Mouse (Mus musculus): ENCODE measurements around the gene Plekhj1.
"Not testable (repeated sequence)": the region's sequence is repeated elsewhere in the genome, so short reads cannot be mapped to it uniquely, and the experiment has no call there.

Gene Plekhj1

DNA sequence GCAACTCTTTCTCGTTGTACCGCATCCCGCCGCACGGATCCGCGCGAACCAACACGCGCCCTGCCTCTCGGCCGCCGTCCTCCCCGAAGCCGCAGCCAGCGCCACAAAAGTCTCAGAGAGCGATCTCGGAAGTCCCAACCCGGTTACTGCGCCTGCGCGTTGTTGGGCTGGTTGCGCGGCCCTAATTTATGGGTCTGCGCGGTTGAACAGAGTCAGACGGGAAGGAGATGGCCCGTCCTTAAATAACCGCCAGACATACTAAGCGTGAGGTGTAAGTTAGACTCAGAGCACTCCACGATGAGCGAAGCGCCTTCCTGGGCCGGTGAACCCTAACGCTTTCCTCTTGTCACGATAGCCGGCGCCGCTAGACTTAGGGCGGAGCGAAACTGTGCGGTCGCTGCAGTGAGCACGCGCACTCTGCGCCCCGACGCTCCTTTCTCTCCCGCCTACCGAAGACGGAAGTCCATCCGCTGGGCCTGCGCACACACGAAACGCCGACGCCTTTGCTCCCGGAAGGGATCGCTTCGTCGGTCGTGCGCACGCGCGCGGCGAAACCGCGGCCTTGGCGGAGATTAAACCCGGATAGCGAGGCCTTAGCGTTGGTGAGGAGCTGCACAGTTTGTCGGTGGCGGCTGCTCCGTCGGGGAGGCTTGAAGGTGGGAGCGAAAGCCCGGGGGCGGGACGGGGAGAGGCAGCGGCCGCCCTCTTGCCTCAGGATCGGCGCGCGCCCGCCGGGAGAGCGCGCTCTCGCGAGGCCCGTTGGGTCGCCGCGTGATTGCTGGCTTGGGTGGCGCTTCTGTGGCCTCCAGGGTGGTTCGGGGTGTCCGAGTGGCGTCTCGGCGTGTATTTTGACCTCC, at the start of gene Plekhj1, which contains the start of gene Sf3a2:
Gene Plekhj1 (minus strand): TSS at position 477 of the 857 bp plus-strand sequence.
Gene Sf3a2 (plus strand): TSS at position 49 of the 857 bp plus-strand sequence.
- DNase-seq (ENCODE audit: low read depth, low spot score) = peak; percentile 97

DNA sequence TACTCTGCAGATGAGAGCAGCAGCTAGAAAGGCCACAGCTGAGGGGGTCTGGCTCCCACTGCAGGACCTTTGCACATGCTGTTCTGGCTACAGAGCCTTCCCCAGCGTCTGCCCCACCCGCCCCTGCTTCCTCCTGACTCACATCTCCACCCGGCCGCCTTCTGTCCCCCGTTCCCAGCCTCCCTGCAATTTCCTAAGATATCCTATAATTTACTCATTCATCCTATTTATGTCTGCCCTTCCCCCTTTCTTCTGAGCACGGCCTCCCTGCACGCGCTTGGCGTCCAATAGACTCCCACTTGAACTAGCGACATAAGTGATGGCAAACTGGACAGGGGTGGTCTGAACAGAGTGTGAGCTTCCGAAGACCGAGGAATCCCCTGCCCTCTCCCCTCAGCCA, 47.3 kb upstream of the Plekhj1 start:
- no peak for DNase-seq (ENCODE audit: low read depth, low spot score)

DNA sequence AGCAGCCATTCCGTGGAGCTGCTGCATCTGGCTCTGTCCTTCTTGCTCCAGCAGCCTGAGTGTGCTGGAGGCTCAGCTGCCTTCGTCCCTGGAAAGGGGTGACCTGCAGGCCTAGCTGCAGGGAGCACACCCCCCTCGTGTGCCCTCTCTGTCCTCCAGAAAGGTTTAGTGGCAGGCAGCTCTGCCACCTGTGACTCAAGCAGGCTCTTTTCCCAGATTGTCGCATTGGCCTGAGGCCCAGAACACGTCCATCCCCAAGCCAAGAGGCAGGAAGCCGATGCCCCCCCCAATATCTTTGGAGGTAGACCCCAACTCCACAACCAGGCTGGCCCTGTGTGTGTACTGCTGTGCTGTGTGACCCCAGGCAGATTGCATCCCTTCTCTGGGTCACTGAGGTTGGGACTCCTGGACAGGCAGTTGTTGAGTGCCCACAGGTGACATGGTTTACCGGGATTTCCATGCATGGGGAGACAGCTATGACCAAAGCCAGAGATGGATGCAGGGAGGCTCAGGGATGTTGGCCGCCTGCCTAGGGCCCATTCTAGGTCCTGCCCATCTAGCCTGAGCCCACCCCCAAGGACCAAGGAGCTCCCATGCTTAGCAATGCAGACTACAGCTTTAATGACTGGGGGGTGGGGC, 46.7 kb upstream of the Plekhj1 start:
- DNase-seq (ENCODE audit: low read depth, low spot score) = no peak

DNA sequence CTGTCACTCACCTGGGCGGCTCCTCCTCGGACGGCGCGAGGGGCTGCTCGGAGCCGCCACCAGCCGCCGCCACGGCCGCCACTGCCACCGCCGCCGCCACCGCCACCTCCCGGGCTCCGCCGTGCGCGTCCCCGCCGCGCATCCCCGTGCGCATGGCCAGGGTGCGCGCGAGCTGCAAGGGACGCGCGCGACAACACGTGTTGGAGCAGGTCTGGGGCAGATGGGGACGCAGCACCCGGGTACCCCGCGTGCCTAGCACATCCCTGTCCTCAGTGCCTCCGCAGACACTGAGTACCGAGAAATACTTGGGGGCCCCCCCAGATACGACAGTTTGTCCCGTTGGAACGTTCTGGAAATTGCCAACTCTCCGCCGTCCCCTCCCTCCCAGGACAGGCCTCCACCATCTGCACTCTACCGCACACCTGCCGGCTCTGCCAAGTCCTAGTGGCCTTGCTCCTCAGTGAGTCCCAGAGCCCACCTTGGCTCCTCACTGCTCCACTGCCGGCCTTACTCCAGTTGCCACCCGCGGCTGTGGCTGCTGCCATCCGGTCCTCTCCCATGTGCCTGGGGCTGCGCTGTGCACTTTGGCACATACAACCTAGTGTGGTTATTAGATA, 45.6 kb upstream of the Plekhj1 start, which contains the start of gene Lingo3:
Gene Lingo3 (minus strand): TSS at position 109 of the 617 bp plus-strand sequence.
- peak; percentile 42 for DNase-seq (ENCODE audit: low read depth, low spot score)

DNA sequence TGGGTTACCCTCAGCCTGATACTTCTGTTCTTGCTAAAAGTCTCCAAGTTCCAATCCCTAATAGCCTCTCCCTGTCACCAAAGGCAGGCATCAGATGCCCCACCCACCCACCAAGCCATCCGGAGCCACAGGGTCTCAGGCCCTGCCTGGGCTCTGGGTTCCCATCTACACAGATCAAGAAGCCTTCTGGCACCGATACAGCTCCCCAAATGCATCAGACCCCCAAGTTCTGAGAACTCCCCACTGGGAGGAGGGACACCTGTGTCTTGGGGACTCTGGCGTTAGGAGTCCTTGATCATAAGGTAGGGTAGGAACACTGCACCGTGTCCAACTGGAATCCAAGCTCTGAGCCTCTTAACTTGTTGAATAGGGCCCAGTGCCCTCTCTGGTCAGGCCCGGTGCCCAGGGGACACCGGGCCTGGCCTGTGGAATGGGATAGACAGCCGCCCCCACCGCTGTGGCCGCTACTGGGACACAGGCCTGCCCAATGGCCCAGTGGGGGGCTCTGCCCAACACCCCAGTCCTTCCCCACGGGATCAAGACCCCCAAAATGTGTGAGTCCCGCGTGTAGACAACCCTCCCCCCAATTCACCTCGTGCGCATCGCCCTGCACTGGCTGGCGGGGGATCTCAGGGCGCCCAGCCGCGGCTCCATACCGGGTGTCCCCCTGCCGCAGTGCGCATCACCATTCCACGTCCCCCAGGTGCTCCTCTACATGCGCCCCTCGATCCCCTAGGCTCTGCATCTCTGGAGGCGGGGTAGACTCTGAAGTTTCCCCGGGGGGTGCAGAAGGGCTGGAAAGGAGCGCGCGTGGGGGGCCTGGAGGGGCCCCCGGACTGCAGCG, 44.9 kb upstream of the Plekhj1 start:
- no peak for DNase-seq (ENCODE audit: low read depth, low spot score)

DNA sequence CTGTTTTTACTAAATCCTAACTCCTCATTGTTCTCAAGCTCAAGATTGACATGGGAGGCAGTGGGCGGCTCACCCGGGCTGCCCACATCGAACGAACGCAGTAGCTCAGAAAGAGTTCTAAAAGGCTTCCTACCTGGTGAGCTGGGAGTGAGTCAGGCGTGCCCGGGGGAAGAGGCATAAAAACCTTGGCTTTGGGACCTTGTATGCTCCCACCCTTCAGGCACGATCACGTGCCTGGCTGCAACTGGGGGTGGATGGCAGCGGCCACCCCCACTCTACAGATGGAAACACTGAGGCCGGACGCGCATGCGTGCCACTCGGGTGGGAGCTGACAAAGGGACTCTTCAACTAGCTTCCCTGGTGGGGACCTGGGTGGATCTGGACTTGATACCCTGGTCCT, 43.9 kb upstream of the Plekhj1 start:
- no peak for DNase-seq (ENCODE audit: low read depth, low spot score)

DNA sequence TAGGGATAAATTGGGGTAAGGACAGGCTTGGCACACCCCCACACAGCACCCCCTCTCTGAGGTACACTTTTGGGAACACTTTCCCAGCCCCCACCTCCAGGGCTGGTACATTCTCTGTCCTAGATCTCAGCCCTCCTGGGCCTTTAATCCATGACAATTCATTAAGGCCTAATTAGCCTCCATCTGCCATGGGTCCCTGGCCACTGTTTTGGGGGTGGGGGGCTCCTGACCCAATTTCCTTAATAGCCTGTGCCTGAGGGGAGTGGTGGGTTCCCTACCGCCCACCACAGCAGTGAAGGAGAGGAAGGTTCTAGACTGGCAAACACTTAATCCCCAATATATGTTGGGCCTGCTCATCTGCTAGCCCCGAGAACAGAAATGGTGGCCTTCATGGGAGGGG, 43.3 kb upstream of the Plekhj1 start:
- DNase-seq (ENCODE audit: low read depth, low spot score) = no peak

DNA sequence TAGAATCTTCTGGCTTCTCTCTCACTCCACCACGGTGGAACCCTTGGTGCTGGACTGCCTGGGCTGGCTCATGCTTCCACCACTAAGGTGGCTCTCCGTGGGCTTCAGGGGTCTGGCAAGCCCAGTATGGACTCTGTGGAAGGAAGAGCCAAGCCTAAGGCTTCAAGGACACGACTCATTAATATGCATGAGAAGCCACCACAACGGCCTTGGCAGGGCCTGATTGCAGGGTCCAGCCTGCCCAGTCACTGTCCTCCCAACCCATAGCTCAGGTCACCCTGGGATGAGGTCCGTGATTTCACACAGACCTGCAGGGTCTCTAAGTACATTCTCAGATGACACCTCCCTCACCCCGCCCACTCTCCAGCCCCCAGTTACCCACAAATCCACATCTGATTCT, 41.4 kb upstream of the Plekhj1 start:
- no peak for DNase-seq (ENCODE audit: low read depth, low spot score)

DNA sequence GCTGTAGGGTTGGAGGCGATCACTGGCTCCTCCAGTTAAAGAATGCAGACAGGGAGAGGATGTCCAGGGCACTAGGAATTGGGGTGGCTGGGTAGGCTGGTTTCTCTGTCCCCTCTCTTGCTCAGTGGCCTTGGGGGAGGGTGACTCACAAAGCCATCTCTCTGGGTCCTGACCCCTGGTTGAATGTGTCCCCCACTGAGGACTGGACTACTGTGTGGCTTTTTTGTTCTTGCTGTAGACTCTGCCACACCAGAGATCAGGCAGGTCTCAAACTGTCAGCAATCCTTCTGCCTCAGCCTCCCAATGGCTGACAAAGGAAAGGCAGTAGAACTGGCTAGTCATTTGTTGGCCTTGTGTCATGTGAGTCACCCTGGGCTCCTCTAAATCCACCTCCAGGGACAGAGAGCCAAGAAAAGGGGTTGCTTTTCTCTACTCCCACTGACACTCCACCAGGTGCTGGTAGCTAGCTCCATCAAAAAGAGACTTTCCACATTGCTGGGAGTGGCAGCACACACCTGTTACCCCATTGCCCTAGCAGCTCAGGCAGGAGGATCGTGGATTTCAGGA, 40.0 kb upstream of the Plekhj1 start:
- no peak for DNase-seq (ENCODE audit: low read depth, low spot score)

DNA sequence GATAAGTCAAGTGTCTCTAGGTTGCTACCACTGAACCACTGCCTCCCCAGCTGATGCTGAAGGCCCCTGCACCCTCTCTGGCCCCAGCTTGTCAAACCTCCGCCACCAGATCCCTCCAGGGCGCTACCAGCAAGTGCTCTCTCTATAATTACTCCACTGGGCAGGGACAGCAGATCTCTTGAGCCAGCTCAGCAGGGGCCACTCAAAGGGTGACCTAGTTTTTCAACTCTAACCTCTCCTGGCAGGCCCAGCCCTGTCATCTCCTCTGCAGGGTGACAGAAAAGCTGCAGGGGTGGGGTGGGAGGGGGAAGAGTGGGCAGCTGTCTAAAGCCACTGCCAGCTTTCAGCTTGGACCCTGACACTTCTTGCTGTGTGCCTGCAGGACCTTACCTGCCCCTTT, 39.4 kb upstream of the Plekhj1 start:
- DNase-seq (ENCODE audit: low read depth, low spot score) = no peak

DNA sequence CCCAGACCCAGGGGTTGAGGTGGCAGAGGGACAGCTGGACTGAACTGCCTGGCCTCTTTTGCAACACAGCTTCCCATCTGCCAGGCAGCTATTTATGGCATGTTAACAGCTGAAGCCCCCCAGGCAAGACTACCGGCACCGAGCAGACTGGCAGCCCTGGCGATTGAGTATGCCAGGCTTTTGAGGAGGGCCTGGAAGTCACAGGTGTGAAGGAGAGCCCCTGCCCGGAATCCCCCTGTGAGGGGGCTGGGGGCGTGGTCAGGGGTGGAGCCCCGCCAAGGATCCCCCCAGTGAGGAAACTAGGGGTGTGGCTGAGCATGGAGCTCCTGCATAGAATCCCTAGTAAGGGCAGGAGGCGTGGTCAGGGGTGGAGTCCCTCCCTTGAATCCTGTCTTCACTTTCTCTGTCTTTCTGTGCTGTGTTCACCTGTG, 38.5 kb upstream of the Plekhj1 start:
- peak; percentile 66 for DNase-seq (ENCODE audit: low read depth, low spot score)

DNA sequence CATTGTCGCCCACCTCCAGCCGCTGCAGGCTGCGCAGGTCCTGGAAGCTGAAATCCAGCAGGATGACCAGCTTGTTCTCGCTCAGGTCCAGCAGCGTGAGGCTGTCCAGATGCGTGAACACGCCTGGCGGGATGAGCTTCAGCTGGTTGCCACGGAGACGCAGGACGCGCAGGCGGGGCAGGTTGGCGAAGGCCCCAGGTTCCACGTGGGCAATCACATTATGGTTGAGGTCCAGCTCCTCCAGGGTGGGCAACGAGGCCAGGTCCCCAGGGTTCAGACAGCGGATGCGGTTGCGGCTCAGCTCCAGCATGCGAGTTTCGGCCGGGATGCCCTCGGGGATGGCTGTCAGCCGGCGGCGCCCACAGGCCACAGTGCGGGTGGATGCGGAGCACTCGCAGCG, 37.2 kb upstream of the Plekhj1 start:
- no peak for DNase-seq (ENCODE audit: low read depth, low spot score)

DNA sequence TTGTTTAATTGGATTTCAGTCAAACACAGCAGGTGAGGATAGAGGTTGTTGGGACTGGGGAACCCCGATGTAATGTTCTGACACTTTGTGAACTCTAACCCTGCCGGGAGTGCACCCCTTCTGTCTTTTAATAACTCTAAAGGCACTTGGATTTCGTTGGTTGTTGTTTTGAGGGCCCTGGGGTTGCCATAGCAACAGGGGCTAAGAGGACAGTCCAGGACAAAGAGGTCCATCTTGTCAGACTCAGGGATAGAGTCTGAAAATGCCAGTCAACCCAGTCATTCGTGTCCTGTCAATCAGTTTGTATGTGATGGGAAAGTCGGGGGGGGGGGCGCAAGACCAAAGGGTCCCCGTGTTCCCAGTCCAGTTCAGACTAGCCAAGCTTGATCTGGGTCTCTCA, 34.4 kb upstream of the Plekhj1 start:
- DNase-seq (ENCODE audit: low read depth, low spot score) = no peak

DNA sequence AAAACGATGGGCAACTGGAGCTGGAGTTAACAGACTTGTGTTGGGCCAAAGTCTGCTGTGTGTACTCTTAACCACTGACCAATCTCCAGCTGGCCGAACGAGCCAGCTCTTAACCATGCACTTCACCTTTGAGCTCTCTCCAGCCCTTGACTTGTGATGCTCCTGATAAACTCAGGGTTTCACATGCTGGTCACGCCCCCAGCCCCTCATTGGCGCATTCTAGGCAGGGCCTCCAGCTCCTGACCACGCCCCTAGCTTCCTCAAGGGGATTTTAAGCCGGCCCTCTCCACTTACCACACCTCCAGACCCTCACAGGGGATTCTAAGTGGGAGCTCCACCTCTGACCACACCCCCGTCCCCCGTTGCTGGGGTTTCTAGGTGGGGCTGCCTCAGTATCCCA, 32.7 kb upstream of the Plekhj1 start:
- DNase-seq (ENCODE audit: low read depth, low spot score) = peak; percentile 97

DNA sequence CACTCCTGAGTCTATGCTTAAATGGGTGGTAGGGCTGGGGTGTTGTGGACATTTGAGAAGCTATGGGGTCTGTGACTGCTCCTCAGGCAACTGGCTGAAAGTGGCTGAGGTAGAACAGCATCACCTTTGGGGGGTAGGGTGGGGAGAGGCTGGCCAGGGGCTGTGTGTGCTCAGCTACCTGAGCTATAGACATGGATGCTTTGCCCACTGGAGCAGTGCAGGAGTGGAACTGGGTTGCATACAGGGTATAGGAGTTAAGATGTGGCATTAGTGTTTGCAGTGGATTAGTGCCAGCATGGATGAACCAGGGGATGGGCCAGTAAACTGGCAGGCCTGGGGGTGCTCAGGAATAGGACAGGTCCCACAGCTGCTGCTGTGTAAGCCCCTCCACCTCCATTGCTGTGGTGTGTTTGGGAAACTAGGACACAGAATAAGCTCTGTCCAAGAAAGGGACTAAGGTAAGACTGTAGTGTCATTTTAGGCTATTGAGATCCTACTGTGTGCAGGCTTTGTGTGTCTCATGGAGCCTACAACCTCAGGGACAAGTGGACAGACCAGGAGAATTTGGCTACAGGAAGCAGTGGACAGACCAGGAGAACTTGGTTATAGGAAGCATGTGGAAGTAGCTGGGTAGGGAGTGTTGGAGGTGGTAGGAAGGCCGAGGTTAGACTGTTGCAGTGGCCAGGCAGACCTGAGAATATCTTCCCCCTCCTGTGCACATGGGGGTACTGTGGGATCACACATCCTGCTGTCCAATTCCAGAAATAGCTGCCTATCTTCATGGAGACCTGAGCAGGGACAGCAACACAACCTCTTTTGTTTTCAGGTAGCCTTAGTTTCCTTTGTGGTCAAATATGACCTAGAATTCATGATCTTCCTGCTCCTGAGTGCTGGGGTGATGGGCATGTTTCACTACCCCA, 31.2 kb upstream of the Plekhj1 start:
- DNase-seq (ENCODE audit: low read depth, low spot score) = no peak

DNA sequence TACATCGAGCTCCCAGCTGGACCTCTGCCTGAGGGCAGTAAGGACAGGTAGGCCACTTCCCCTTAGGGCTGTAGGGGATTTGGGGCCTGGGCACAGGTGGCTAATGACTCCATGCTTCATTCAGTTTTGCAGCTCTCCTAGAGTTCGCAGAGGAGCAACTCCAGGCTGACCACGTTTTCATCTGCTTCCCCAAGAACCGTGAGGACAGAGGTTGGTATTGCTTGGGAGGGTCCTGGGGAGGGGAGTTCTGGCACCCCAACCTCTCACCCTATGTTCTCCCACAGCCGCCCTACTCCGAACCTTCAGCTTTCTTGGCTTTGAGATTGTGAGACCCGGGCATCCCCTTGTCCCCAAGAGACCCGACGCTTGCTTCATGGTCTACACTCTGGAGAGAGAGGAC, 30.2 kb upstream of the Plekhj1 start:
- DNase-seq (ENCODE audit: low read depth, low spot score) = not testable (repeated sequence)

DNA sequence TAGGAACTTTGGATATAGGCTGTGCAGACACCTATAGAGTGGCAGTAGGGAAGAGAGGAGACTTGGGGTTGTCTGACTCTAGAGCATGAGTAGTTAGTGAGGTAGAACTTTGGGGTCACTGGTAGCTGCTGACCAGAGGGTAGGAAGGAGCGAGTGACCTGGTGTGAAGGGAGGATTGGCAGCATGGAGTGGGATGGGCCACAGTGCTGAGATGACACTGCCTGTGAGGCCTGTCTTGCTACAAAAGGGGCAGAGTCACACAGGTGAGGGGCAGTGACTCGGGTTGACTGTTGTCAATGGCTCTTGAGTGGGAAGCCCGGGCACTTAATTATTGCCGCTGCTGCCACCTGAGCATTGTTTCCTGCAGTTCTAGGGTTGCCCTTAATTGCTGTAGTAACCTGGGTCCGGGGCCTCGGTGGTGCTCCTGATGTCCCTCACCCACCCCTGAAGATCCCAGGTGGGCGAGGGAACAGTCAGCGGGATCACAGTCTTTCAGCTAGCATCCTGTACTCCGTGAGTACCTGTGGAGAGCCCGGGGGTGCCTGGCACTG, 29.5 kb upstream of the Plekhj1 start:
- no peak for DNase-seq (ENCODE audit: low read depth, low spot score)

DNA sequence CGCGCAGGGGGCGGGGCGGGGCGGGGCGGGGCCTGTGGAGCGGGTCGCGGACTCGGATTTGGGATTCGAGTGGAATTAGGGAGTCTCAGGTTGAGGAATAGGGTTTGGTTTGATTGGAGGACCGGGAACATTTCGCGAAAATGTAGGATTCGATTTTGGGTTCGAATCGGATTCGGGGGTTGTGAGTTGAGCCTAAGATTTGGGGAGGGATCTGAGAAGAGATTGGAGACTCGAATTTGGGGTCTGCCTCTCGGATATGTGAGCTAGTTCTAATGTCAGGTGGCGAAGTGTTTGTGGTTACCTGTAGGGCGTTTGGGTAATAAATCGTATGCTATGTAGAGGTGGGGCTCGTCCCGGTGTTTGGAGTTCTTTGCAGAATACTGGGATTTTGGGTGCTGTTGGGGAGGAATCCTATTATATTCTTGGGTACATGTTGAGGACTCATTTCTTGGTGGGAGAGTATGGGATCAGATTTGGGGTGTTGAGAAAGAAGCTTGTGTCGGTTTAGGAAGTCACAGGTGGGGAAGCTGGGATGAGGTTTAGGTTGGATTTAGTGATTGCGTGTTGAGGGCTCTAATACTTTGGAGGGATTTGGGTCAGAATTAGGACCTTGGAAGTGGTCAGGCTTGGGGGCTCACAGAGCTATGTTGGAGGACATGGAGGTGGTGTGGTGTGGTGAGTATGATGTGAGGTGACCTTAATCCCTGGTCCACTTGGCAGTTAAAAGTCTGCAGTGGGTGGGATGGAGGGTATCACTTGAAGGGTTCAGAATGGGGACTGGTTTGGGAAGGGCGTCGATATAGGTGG, 28.8 kb upstream of the Plekhj1 start:
- DNase-seq (ENCODE audit: low read depth, low spot score) = no peak

Measured in R1 (cell line).